Mouse (Mus musculus): ENCODE measurements at regions not wholly inside any gene's neighbourhood (a gene's known extent, or its start where the extent isn't known, plus 50 kb on each side); places are given as distances from the start of the nearest gene placed in this dataset.
A peak's percentile ranks its signal among the peaks of the same experiment; 100 is the strongest.

DNA sequence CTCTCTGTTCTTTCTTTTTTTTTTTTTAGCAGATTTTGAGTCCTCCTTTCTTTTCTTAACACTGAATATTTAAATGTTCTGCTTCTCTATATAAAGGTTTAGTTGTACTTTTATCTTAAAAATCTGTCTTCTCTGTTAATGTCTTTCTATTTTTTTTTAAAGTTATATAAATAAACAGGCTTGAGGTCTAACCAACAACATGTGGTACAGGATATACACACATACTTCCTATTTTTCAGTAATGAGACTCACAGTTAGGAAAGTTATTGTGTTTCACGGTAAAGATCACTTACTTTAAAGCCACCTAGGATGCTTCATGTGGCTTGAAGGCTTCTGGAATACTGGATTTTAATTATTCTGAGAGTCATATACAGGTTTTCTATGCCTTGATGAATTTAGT is 518.9 kb upstream of the Cited2 start:
- H3K27me3 ChIP-seq (ENCODE audit: insufficient read depth, low read length) = no peaks in the 10 kb centered on the region
- no peak overlapping the region for H3K9ac ChIP-seq (replicated peaks; ENCODE audit: low read length, poor library complexity, severe bottlenecking)
- no peaks in the 10 kb centered on the region for H3K36me3 ChIP-seq (ENCODE audit: insufficient read depth, low read length)
- ATAC-seq (ENCODE audit: low FRiP score) = no peak
- no peak overlapping the region for H3K27ac ChIP-seq (ENCODE audit: low read depth, low read length)
- no peaks in the 10 kb centered on the region for H3K4me1 ChIP-seq (ENCODE audit: insufficient read depth, low read length)
- 75% methylated on average over 1 of the region's 1 CpGs for WGBS
- no peak overlapping the region for H3K4me3 ChIP-seq (ENCODE audit: low read depth, low read length)
- no peak for TF ChIP-seq CTCF (IDR thresholded peaks at IDR 0.05)
- no peaks in the 10 kb centered on the region for H3K9me3 ChIP-seq (ENCODE audit: low read length)
- H3K4me2 ChIP-seq (ENCODE audit: low read depth, low read length, poor library complexity, severe bottlenecking) = no peak overlapping the region
- DNase-seq (ENCODE audit: low spot score) = no peak

DNA sequence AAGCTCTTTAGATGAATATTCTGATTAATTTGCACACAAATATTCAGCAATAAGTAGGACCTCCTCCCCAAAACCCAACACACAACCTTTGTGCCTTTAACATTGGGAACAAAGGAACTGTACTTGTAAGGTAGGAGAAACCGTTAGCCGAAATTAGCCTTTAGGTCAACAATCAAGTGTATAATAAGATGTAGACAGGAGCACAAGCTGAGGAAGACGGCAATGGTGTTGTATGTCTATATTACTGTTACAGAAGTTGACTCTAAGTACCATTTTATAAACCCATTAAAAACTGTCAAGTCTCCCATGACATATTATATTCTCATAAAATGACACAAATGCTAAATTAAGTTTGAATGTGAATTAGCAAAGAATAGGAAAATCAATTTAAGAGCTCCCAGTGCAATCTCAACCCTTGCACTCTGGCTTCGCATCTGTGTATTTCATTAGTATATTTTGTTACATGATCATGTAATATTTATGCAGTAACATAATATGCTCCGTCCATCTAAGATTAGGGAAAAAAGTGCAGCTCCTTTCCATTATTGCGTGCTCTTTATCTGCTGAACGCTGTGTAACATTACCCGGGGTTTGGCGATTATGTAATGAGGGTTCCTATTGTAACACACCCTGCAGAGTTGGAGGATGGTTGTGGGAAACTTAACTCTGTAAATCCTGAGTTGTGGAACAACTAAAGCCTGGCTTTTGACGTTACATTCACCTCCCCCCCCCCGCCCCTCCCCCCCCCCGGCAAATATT is 510.3 kb upstream of the Cited2 start:
- no peak for TF ChIP-seq CTCF (IDR thresholded peaks at IDR 0.05)
- Histone ChIP-seq H3K27me3 (ENCODE audit: insufficient read depth, low read length) (no peaks in the 10 kb centered on the region), H3K9ac (replicated peaks; ENCODE audit: low read length, poor library complexity, severe bottlenecking) (no peak overlapping the region), H3K4me2 (ENCODE audit: low read depth, low read length, poor library complexity, severe bottlenecking) (0 out of 2 replicates have a peak overlapping the region, but pooled peaks have one; percentile 9), H3K4me1 (ENCODE audit: insufficient read depth, low read length) (no peaks in the 10 kb centered on the region), H3K9me3 (ENCODE audit: low read length) (no peaks in the 10 kb centered on the region), H3K36me3 (ENCODE audit: insufficient read depth, low read length) (no peaks in the 10 kb centered on the region), H3K4me3 (ENCODE audit: low read depth, low read length) (no peak overlapping the region), H3K27ac (ENCODE audit: low read depth, low read length) (no peak overlapping the region)
- WGBS = 16% methylated on average over 12 of the region's 12 CpGs
- peak; percentile 23; the same call in 1 of the 2 replicates for ATAC-seq (ENCODE audit: low FRiP score)
- peak; percentile 37 for DNase-seq (ENCODE audit: low spot score)

DNA sequence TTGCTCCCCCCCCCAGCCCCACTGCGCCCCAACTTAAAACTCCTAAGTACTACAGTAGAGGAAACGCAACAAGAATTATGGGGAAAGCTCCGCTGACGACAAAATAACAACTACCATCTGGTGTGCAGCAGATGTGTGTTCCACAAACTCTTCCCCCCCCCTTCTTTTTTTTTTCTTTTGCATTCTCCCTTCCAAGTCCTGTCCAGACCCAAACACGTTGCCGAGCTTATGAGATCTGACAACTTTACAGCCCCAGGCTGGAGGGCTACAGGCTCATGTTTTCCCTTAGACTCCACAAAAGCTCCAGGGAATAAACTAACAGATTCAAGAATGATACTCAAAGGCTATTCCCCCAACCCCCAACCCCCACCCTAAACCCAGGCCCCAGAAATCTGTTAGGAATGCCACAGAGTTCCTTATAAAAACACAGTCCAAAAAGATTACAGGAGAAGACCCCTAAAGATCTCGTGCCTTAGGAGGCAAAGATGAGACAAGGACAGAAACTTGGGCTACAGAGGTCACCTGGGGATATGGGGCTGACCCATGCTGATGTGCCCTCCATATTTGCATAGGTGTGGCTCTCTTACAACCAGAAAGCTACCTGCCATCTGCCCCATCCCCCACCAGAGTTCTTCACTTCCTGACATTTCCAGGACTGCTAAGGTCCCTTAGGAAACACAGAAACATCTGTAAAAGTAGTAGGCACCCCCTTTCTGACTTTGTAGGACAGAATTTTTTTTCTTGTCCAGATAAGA is 509.5 kb upstream of the Cited2 start:
- peak; percentile 38 for DNase-seq (ENCODE audit: low spot score)

DNA sequence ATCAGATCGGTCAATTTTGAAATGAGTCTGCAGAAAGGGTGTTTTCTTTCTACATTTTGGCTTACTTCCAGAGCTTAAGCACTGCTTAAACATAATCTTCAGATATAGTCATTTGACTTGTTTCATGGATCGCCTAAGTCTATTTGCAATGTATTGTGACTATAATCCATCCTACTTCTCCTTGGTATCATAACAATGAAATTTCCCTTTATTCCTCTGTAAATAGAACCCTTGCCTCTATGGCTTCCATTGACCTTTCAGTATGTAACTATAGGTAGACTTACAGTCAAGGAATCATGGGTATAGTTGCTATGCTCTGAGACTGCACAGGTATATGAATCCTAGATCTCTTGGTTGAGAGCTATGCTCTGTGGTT is 509.0 kb upstream of the Cited2 start:
- ATAC-seq (ENCODE audit: low FRiP score) (no peak), DNase-seq (ENCODE audit: low spot score) (no peak)
- no peak overlapping the region for H3K9ac ChIP-seq (replicated peaks; ENCODE audit: low read length, poor library complexity, severe bottlenecking)
- no peaks in the 10 kb centered on the region for H3K4me1 ChIP-seq (ENCODE audit: insufficient read depth, low read length)
- no peaks in the 10 kb centered on the region for H3K36me3 ChIP-seq (ENCODE audit: insufficient read depth, low read length)
- TF ChIP-seq CTCF (IDR thresholded peaks at IDR 0.05) = no peak
- no peaks in the 10 kb centered on the region for H3K9me3 ChIP-seq (ENCODE audit: low read length)
- no peak overlapping the region for H3K27ac ChIP-seq (ENCODE audit: low read depth, low read length)
- no peaks in the 10 kb centered on the region for H3K27me3 ChIP-seq (ENCODE audit: insufficient read depth, low read length)
- no peak overlapping the region for H3K4me3 ChIP-seq (ENCODE audit: low read depth, low read length)
- H3K4me2 ChIP-seq (ENCODE audit: low read depth, low read length, poor library complexity, severe bottlenecking) = no peak overlapping the region
- WGBS = 71% methylated on average over 2 of the region's 2 CpGs

More for the DNA sequence above, 509.5 kb upstream of the Cited2 start:
- Histone ChIP-seq H3K4me3 (ENCODE audit: low read depth, low read length) (no peak overlapping the region), H3K9me3 (ENCODE audit: low read length) (no peaks in the 10 kb centered on the region), H3K27ac (ENCODE audit: low read depth, low read length) (no peak overlapping the region), H3K27me3 (ENCODE audit: insufficient read depth, low read length) (no peaks in the 10 kb centered on the region), H3K4me1 (ENCODE audit: insufficient read depth, low read length) (no peaks in the 10 kb centered on the region), H3K9ac (replicated peaks; ENCODE audit: low read length, poor library complexity, severe bottlenecking) (no peak overlapping the region), H3K36me3 (ENCODE audit: insufficient read depth, low read length) (no peaks in the 10 kb centered on the region), H3K4me2 (ENCODE audit: low read depth, low read length, poor library complexity, severe bottlenecking) (0 out of 2 replicates have a peak overlapping the region, but pooled peaks have one; percentile 9)
- no peak for ATAC-seq (ENCODE audit: low FRiP score)
- TF ChIP-seq CTCF (IDR thresholded peaks at IDR 0.05) = no peak
- 37% methylated on average over 7 of the region's 7 CpGs for WGBS

DNA sequence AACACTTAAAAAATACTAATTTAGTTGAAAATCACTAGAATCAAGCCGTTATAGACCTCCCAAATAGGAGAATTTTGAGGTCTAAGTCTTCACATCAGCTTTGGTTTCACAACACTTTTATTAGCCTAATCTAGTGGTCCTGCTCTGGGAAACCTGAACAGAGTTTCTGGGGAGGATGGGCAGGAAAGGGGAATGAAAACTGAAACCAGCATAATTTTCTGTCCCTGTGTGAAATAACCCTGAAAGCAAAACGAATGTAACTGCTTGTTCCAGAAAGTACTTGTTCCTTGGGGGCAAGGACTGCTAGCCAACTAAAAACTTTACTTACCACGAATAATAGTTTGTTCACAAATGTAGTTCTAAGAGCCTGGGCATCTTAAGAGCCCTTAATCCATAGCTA is 508.0 kb upstream of the Cited2 start:
- no peak overlapping the region for H3K4me3 ChIP-seq (ENCODE audit: low read depth, low read length)
- no peak overlapping the region for H3K27ac ChIP-seq (ENCODE audit: low read depth, low read length)
- no peaks in the 10 kb centered on the region for H3K36me3 ChIP-seq (ENCODE audit: insufficient read depth, low read length)
- H3K27me3 ChIP-seq (ENCODE audit: insufficient read depth, low read length) = no peaks in the 10 kb centered on the region
- no peaks in the 10 kb centered on the region for H3K4me1 ChIP-seq (ENCODE audit: insufficient read depth, low read length)
- H3K4me2 ChIP-seq (ENCODE audit: low read depth, low read length, poor library complexity, severe bottlenecking) = no peak overlapping the region
- ATAC-seq (ENCODE audit: low FRiP score) (no peak), DNase-seq (ENCODE audit: low spot score) (no peak)
- H3K9ac ChIP-seq (replicated peaks; ENCODE audit: low read length, poor library complexity, severe bottlenecking) = no peak overlapping the region
- 89% methylated on average over 3 of the region's 3 CpGs for WGBS
- no peak for TF ChIP-seq CTCF (IDR thresholded peaks at IDR 0.05)
- H3K9me3 ChIP-seq (ENCODE audit: low read length) = no peaks in the 10 kb centered on the region

DNA sequence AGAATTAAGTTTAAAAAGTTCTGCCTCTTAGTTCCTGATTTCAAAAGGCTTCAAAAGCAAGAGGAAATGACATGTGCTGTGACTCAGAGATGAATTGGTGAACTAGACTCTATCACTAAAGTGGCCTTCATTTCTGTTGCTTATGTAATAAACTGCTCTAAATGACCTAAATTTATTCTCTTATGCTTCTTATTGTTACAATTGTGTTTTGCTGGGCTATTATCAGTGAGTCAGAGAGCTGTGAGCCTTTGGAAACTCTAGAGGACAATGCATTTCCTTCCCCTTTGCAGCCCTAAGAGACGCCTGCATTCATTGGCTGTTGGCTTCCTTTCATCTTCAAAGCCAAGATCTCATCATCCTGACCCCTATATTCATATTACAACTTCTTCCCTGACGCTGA is 501.5 kb upstream of the Cited2 start:
- Histone ChIP-seq H3K36me3 (ENCODE audit: insufficient read depth, low read length) (no peaks in the 10 kb centered on the region), H3K9me3 (ENCODE audit: low read length) (no peaks in the 10 kb centered on the region), H3K9ac (replicated peaks; ENCODE audit: low read length, poor library complexity, severe bottlenecking) (no peak overlapping the region), H3K4me1 (ENCODE audit: insufficient read depth, low read length) (no peaks in the 10 kb centered on the region), H3K4me2 (ENCODE audit: low read depth, low read length, poor library complexity, severe bottlenecking) (no peak overlapping the region), H3K27ac (ENCODE audit: low read depth, low read length) (no peak overlapping the region), H3K4me3 (ENCODE audit: low read depth, low read length) (no peak overlapping the region), H3K27me3 (ENCODE audit: insufficient read depth, low read length) (no peaks in the 10 kb centered on the region)
- DNase-seq (ENCODE audit: low spot score) (no peak), ATAC-seq (ENCODE audit: low FRiP score) (no peak)
- 37% methylated on average over 2 of the region's 2 CpGs for WGBS
- no peak for TF ChIP-seq CTCF (IDR thresholded peaks at IDR 0.05)

Data from midbrain, postnatal 0 days (tissue).